Mouse (Mus musculus) hindbrain, embryonic 15.5 days (tissue): ENCODE measurements around the gene Ten1. TPM values are rescaled to one million over a fixed set of nuclear protein-coding genes. Genes with fewer than 3 reads are reported as not detected.
A peak's percentile ranks its signal among the peaks of the same experiment; 100 is the strongest.

Source experiments
- ATAC-seq: fragments of 200-750 bp; cut with Nextera tagmentation; 2 replicates; pipeline ENCODE4 v1.8.0; 2017; ENCODE audit warnings: low read depth, moderate number of reproducible peaks, moderate TSS enrichment; ENCODE audit not compliant: low FRiP score
- H3K27ac ChIP-seq: fragments of 300-500 bp; sonication (generic); replicated peaks from 2 replicates; pipeline ENCODE4 v1.5.1; 2015; ENCODE audit warnings: mild to moderate bottlenecking, inconsistent platforms
- H3K27me3 ChIP-seq: fragments of 300-500 bp; sonication (generic); 2 replicates; pipeline ENCODE4 v1.6.1; 2015; ENCODE audit warnings: control low read depth, inconsistent platforms
- H3K36me3 ChIP-seq: fragments of 300-500 bp; sonication (generic); 2 replicates; pipeline ENCODE4 v1.6.1; 2015; ENCODE audit warnings: control low read depth, inconsistent platforms
- H3K4me1 ChIP-seq: fragments of 300-500 bp; sonication (generic); replicated peaks from 2 replicates; pipeline ENCODE4 v1.6.1; 2015; ENCODE audit warnings: control low read depth, inconsistent platforms
- H3K4me2 ChIP-seq: fragments of 300-500 bp; sonication (generic); 2 replicates; pipeline ENCODE4 v1.6.1; 2015; ENCODE audit warnings: moderate library complexity, mild to moderate bottlenecking, inconsistent platforms
- H3K4me3 ChIP-seq: fragments of 300-500 bp; sonication (generic); 2 replicates; pipeline ENCODE4 v1.5.1; 2015; ENCODE audit warnings: mild to moderate bottlenecking, inconsistent platforms
- H3K9ac ChIP-seq: fragments of 300-500 bp; sonication (generic); 2 replicates; pipeline ENCODE4 v1.6.1; 2015; ENCODE audit warnings: inconsistent platforms
- H3K9me3 ChIP-seq: fragments of 300-500 bp; sonication (generic); 2 replicates; pipeline ENCODE4 v1.6.1; 2016; ENCODE audit warnings: control low read depth, inconsistent platforms
- WGBS: fragments of 180-500 bp; shearing (Covaris S2); methylation state at CpG from one replicate; pipeline ENCODE4 v1.1.7; 2015; 5-methylcytosine and 5-hydroxymethylcytosine counted together
- polyA plus RNA-seq: library from polyadenylated mRNA; unstranded; fragments of >200 nt; fragmentation: Nextera tagmentation; extraction: Ambion mirVana; gene quantifications from 2 replicates; pipeline ENCODE4 v1.2.1, GENCODE M21; 2015

The Ten1 gene
- polyA plus RNA-seq, 1 experiment from 2014 or later: 104 TPM

GRCm38 (mm10) chr11:116198132-116198531 is 523 bp upstream of the Ten1 start:
- peak overlapping the region; percentile 69 for H3K4me2 ChIP-seq
- H3K9me3 ChIP-seq: no peaks in the 10 kb centered on the region
- no peaks in the 10 kb centered on the region for H3K27me3 ChIP-seq
- H3K9ac ChIP-seq: peak overlapping the region; percentile 80
- H3K27ac ChIP-seq: peak overlapping the region; percentile 98
- peaks cover 39% of the 10 kb centered on the region for H3K4me1 ChIP-seq
- ATAC-seq: 0 out of 2 replicates have a peak, but pooled peaks have one; percentile 5
- H3K36me3 ChIP-seq: peaks cover 8% of the 10 kb centered on the region
- whole genome bisulfite sequencing: 24% methylated on average over 13 of the region's 13 CpGs
- H3K4me3 ChIP-seq: peak overlapping the region; percentile 75

DNA sequence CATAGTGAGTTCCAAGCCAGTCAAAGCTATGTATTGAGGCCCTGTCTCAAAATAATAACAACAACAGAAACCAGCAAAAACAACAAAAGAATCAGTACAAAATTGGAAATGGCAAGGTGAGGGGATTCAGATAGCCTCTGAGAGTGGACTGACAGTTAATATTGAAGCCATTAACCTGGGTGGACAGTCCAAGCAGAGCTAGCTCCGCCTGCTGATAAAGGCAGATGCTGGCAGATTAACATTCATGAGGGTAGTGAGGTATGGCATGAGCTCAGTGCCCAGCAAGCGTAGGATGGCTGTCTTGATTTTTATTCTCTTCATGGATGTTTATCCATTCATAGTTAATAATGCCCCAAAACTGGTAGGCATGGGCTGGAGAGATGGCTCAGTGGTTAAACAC is 2.5 kb downstream of the Ten1 start:
- no peak overlapping the region for H3K4me2 ChIP-seq
- no peak overlapping the region for H3K4me3 ChIP-seq
- no peaks in the 10 kb centered on the region for H3K27me3 ChIP-seq
- peaks cover 25% of the 10 kb centered on the region for H3K4me1 ChIP-seq
- peaks cover 14% of the 10 kb centered on the region for H3K36me3 ChIP-seq
- WGBS: 90% methylated on average over 2 of the region's 2 CpGs
- no peak overlapping the region for H3K9ac ChIP-seq
- H3K9me3 ChIP-seq: no peaks in the 10 kb centered on the region
- ATAC-seq: no peak
- no peak overlapping the region for H3K27ac ChIP-seq

DNA sequence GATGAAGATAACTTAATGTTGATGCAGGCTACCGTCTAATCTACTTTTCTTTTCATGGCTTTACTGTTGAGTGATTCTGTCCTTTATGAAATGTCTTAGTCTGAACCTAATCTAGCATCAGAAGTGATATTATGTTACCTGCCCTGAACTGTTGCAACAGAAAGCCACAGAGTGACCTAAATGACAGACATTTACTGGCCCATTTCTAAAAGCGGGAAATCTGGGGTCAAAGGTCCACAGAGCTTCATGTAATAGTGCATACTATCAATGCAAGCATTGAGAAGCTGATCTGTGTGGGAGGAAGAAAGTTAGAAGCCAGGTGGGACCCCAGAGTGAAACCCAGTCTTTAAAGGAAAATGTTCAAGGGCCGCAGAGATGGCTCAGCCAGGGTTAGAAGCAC is 4.5 kb downstream of the Ten1 start:
- Histone ChIP-seq H3K36me3 (peaks cover 23% of the 10 kb centered on the region), H3K27me3 (no peaks in the 10 kb centered on the region), H3K27ac (no peak overlapping the region), H3K4me3 (no peak overlapping the region), H3K9ac (no peak overlapping the region), H3K4me1 (peaks cover 6% of the 10 kb centered on the region; the same call in 1 of the 2 replicates), H3K9me3 (no peaks in the 10 kb centered on the region), H3K4me2 (no peak overlapping the region)
- no peak for ATAC-seq
- WGBS: 91% methylated on average over 3 of the region's 3 CpGs

DNA sequence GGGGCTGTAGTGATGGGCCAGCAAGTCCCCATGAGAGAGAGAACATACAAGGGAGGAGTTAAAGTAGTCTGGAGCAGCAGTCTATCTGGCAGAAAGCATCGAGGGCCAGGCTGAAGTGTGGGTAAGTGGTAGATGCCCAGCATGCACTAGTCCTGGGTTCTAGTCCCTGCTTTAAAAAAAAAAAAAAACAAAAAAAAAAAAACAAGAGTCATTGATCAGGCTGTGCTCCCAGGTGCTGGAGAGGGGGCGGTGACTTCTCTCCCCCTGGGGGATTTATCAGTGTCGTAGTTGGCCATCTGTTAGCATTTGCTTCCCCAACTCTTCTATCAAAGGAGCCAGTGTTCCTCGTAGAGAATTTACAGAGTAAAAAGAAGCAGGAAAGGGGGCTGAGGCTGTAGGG is 8.0 kb downstream of the Ten1 start:
- ATAC-seq: no peak
- WGBS: 75% methylated on average over 4 of the region's 4 CpGs

GRCm38 (mm10) chr11:116208660-116209059 is 10.0 kb downstream of the Ten1 start:
- Histone ChIP-seq H3K4me3 (no peak overlapping the region), H3K9me3 (no peaks in the 10 kb centered on the region), H3K9ac (no peak overlapping the region), H3K4me1 (no peaks in the 10 kb centered on the region), H3K4me2 (no peak overlapping the region), H3K27me3 (no peaks in the 10 kb centered on the region), H3K36me3 (peaks cover 23% of the 10 kb centered on the region), H3K27ac (no peak overlapping the region)
- no peak for ATAC-seq
- 82% methylated on average over 3 of the region's 3 CpGs for WGBS

More for the DNA sequence above, 8.0 kb downstream of the Ten1 start:
- Histone ChIP-seq H3K36me3 (peaks cover 23% of the 10 kb centered on the region), H3K27ac (no peak overlapping the region), H3K4me3 (no peak overlapping the region), H3K4me2 (no peak overlapping the region), H3K9me3 (no peaks in the 10 kb centered on the region), H3K9ac (no peak overlapping the region), H3K4me1 (no peaks in the 10 kb centered on the region), H3K27me3 (no peaks in the 10 kb centered on the region)

DNA sequence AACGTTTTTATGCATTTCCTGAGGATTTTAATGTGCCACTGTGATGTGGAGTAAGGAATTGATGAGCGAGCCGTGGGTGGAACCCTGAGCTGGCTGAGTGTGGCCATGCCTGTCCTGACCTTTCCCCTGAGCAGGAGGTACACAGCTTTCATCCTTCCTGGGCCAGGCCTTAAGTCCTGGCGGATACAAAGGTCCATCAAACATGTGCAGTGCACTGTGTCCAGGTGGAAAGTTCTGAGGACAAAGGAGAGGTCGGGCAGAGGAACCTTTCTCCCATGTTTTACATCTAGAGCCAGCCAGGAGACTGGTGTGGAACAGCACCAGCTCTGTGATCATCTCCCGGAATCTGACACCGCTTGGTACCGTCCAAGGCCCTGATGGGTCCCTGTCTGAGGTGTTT is 10.6 kb downstream of the Ten1 start:
- ATAC-seq: no peak
- 83% methylated on average over 8 of the region's 8 CpGs for WGBS
- Histone ChIP-seq H3K9me3 (no peaks in the 10 kb centered on the region), H3K4me3 (no peak overlapping the region), H3K36me3 (peaks cover 23% of the 10 kb centered on the region), H3K9ac (no peak overlapping the region), H3K27ac (no peak overlapping the region), H3K4me1 (no peaks in the 10 kb centered on the region), H3K27me3 (no peaks in the 10 kb centered on the region), H3K4me2 (no peak overlapping the region)

DNA sequence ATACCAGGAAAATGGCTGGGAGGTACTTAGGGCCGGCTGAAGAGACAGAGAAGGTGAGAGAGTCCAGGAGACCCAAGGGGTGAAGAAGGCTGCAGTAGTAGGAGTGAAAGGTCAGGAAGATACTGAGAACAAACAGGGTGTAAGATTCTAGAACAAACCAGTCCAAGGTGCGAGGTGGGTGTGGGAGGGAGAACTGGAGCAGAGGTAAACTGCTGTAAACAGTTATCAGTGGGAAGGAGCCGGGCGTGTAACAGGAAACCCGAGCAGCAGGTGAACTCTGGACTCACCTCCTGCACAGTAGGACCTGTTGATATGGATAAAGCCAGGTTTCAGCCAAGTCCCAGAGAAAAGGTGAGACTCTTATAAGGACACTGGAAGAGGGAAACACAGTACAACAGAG is 12.0 kb downstream of the Ten1 start:
- H3K9ac ChIP-seq: no peak overlapping the region
- H3K36me3 ChIP-seq: peaks cover 19% of the 10 kb centered on the region
- no peak overlapping the region for H3K4me2 ChIP-seq
- no peak for ATAC-seq
- H3K4me3 ChIP-seq: no peak overlapping the region
- H3K27me3 ChIP-seq: no peaks in the 10 kb centered on the region
- no peaks in the 10 kb centered on the region for H3K4me1 ChIP-seq
- 74% methylated on average over 5 of the region's 5 CpGs for WGBS
- H3K27ac ChIP-seq: no peak overlapping the region
- H3K9me3 ChIP-seq: no peaks in the 10 kb centered on the region

DNA sequence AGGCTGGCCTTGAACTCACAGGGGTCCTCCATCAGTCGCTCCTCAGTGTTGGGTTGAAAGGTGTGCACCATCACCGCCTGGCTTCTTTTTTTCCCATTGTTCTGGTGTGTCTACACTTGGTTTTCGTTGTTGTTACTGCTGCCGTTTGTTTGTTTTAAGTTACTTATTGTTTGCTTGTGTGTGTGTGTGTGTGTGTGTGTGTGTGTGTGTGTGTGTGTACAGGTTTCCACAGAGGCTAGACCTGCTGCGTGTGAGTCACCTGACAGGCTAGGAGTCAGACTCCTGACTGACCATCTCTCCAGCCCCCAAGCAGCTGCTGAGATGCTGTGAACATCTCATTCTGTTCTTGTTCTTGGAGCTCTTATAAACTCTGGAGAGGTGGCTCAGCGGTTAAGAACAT is 14.2 kb downstream of the Ten1 start:
- Histone ChIP-seq H3K9ac (no peak overlapping the region), H3K36me3 (no peaks in the 10 kb centered on the region), H3K4me3 (no peak overlapping the region), H3K4me2 (no peak overlapping the region), H3K27ac (no peak overlapping the region), H3K27me3 (no peaks in the 10 kb centered on the region), H3K4me1 (no peaks in the 10 kb centered on the region), H3K9me3 (no peaks in the 10 kb centered on the region)
- no peak for ATAC-seq
- 91% methylated on average over 6 of the region's 6 CpGs for WGBS

DNA sequence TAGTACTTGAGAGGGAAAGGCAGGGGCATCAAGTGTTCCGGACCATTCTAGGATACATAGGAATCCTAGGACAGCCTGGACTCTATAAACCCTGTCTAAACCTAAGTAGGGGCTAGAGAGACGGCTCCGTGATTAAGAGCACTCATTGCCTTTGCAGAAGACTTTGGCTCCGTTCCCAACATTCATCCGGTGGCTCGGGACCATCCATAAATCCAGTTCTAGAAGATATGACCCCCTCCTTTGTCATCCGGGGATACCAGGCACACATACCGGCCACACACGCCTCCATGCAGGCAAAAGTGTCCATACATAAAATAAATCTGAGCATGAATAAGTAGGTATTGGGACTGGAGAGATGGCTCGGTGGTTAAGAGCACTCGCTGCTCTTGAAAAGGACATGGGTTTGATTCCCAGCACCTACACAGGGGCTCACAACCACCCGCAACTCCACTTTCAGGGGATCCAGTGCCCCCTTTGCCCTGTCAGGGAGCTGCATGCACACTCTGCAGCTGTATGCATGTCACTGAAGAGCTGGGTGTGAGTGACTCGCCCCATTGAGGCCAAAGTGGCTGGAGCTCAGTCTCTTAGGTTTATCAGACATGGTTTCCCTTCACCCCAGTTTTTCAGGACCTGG is 15.3 kb downstream of the Ten1 start:
- Histone ChIP-seq H3K9me3 (no peaks in the 10 kb centered on the region), H3K36me3 (no peaks in the 10 kb centered on the region), H3K27ac (no peak overlapping the region), H3K4me3 (no peak overlapping the region), H3K4me1 (peaks cover 6% of the 10 kb centered on the region; the same call in 1 of the 2 replicates), H3K4me2 (no peak overlapping the region), H3K9ac (no peak overlapping the region), H3K27me3 (no peaks in the 10 kb centered on the region)
- ATAC-seq: no peak
- WGBS: 90% methylated on average over 13 of the region's 13 CpGs

DNA sequence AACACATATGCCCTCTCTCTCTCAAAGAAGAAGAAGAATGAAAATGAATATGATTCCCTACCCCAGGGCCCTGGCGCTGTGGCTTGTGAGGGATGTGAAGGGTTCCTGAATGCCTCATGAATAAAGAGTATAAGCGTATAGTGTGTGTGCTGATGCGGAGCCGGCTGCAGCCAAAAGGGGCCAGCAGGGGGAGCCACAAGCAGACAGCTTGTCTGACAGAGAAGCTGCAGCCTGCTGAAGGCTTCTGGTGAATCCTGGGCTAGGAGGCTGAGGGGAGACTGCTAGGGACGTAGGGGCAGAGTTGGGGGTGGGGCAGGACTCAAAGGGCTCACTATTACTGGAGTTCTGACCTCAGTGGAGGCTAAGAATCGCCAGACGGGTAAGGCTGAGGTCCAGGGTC is 16.5 kb downstream of the Ten1 start:
- H3K9me3 ChIP-seq: no peaks in the 10 kb centered on the region
- no peak overlapping the region for H3K4me3 ChIP-seq
- H3K4me2 ChIP-seq: no peak overlapping the region
- 82% methylated on average over 7 of the region's 7 CpGs for WGBS
- ATAC-seq: no peak
- H3K36me3 ChIP-seq: no peaks in the 10 kb centered on the region
- peaks cover 15% of the 10 kb centered on the region; the same call in 1 of the 2 replicates for H3K4me1 ChIP-seq
- no peaks in the 10 kb centered on the region for H3K27me3 ChIP-seq
- no peak overlapping the region for H3K27ac ChIP-seq
- H3K9ac ChIP-seq: no peak overlapping the region

- Histone ChIP-seq H3K27ac (no peak overlapping the region), H3K4me3 (no peak overlapping the region), H3K4me2 (no peak overlapping the region), H3K4me1 (peaks cover 15% of the 10 kb centered on the region; the same call in 1 of the 2 replicates), H3K27me3 (peaks cover 5% of the 10 kb centered on the region), H3K9me3 (no peaks in the 10 kb centered on the region), H3K9ac (no peak overlapping the region), H3K36me3 (no peaks in the 10 kb centered on the region)
- ATAC-seq: no peak
- 93% methylated on average over 6 of the region's 6 CpGs for WGBS
Measured at GRCm38 (mm10) chr11:116215991-116216390, 17.3 kb downstream of the Ten1 start.

DNA sequence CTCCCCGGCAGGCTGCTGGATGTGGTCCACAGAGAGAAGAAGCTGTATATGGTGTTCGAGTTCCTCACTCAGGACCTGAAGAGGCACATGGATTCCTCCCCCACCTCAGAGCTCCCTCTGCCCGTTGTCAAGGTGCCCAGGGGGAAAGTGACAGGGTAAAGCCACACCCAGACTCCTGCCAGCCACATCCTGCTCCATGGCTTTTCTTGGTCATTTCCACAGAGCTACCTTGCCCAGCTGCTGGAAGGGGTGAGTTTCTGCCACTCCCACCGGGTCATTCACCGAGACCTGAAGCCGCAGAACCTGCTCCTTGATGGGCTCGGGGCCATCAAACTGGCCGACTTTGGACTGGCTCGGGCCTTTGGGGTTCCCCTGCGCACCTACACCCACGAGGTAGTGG is 17.9 kb downstream of the Ten1 start:
- Histone ChIP-seq H3K4me3 (no peak overlapping the region), H3K4me1 (peaks cover 15% of the 10 kb centered on the region; the same call in 1 of the 2 replicates), H3K4me2 (no peak overlapping the region), H3K27me3 (peaks cover 10% of the 10 kb centered on the region), H3K9ac (no peak overlapping the region), H3K36me3 (no peaks in the 10 kb centered on the region), H3K9me3 (no peaks in the 10 kb centered on the region), H3K27ac (no peak overlapping the region)
- WGBS: 84% methylated on average over 11 of the region's 11 CpGs
- no peak for ATAC-seq

- no peak for ATAC-seq
- peak overlapping the region; percentile 71 for H3K27ac ChIP-seq
Measured at GRCm38 (mm10) chr11:116218263-116218662, 19.6 kb downstream of the Ten1 start.

More at GRCm38 (mm10) chr11:116218263-116218662, 19.6 kb downstream of the Ten1 start:
- H3K4me2 ChIP-seq: no peak overlapping the region
- no peaks in the 10 kb centered on the region for H3K9me3 ChIP-seq
- no peak overlapping the region for H3K9ac ChIP-seq
- 70% methylated on average over 2 of the region's 2 CpGs for WGBS
- H3K36me3 ChIP-seq: no peaks in the 10 kb centered on the region
- peaks cover 31% of the 10 kb centered on the region for H3K4me1 ChIP-seq
- peaks cover 26% of the 10 kb centered on the region for H3K27me3 ChIP-seq
- H3K4me3 ChIP-seq: no peak overlapping the region
